Mouse (Mus musculus): ENCODE results near the gene Cobl.

Cobl gene

GRCm38 (mm10) chr11:12311419-12311818, 153.3 kb downstream of the Cobl start:
- no peak for DNase-seq (ENCODE audit: low read depth, low spot score)

- no peak for DNase-seq (ENCODE audit: low read depth, low spot score)
These were observed 155.2 kb downstream of the Cobl start for GRCm38 (mm10) chr11:12309423-12310023.

- DNase-seq (ENCODE audit: low read depth, low spot score) = no peak
These were observed 159.9 kb downstream of the Cobl start for GRCm38 (mm10) chr11:12304879-12305278.

GRCm38 (mm10) chr11:12299701-12300446, 164.9 kb downstream of the Cobl start:
- no peak for DNase-seq (ENCODE audit: low read depth, low spot score)

- no peak for DNase-seq (ENCODE audit: low read depth, low spot score)
These were observed 173.2 kb downstream of the Cobl start for GRCm38 (mm10) chr11:12291654-12291935.

GRCm38 (mm10) chr11:12290911-12291653, 173.7 kb downstream of the Cobl start:
- peak; percentile 36 for DNase-seq (ENCODE audit: low read depth, low spot score)

- no peak for DNase-seq (ENCODE audit: low read depth, low spot score)
These were observed 179.3 kb downstream of the Cobl start for GRCm38 (mm10) chr11:12285319-12286021.

- DNase-seq (ENCODE audit: low read depth, low spot score) = no peak
These were observed 184.0 kb downstream of the Cobl start for GRCm38 (mm10) chr11:12280711-12281110.

GRCm38 (mm10) chr11:12274276-12274675, 190.5 kb downstream of the Cobl start:
- DNase-seq (ENCODE audit: low read depth, low spot score) = no peak

GRCm38 (mm10) chr11:12273726-12274125, 191.0 kb downstream of the Cobl start:
- no peak for DNase-seq (ENCODE audit: low read depth, low spot score)

- DNase-seq (ENCODE audit: low read depth, low spot score) = no peak
These were observed 206.3 kb downstream of the Cobl start for GRCm38 (mm10) chr11:12258411-12258810.

- no peak for DNase-seq (ENCODE audit: low read depth, low spot score)
These were observed 207.2 kb downstream of the Cobl start for GRCm38 (mm10) chr11:12257324-12258118.

- no peak for DNase-seq (ENCODE audit: low read depth, low spot score)
These were observed 219.3 kb downstream of the Cobl start for GRCm38 (mm10) chr11:12245327-12245915.

GRCm38 (mm10) chr11:12236341-12236740, 228.4 kb downstream of the Cobl start:
- DNase-seq (ENCODE audit: low read depth, low spot score) = no peak

GRCm38 (mm10) chr11:12234876-12235275, 229.9 kb downstream of the Cobl start:
- DNase-seq (ENCODE audit: low read depth, low spot score) = no peak

- no peak for DNase-seq (ENCODE audit: low read depth, low spot score)
These were observed 230.6 kb downstream of the Cobl start for GRCm38 (mm10) chr11:12234126-12234525.

- no peak for DNase-seq (ENCODE audit: low read depth, low spot score)
These were observed 232.0 kb downstream of the Cobl start for GRCm38 (mm10) chr11:12232743-12233125.

- DNase-seq (ENCODE audit: low read depth, low spot score) = no peak
These were observed 232.6 kb downstream of the Cobl start for GRCm38 (mm10) chr11:12232041-12232742.

GRCm38 (mm10) chr11:12231481-12232035, 233.2 kb downstream of the Cobl start:
- peak; percentile 57 for DNase-seq (ENCODE audit: low read depth, low spot score)

- DNase-seq (ENCODE audit: low read depth, low spot score) = no peak
These were observed 235.3 kb downstream of the Cobl start for GRCm38 (mm10) chr11:12229411-12229810.
